Mouse (Mus musculus) ES-E14 (cell line): ENCODE data around the gene Wfdc2.

Source experiments
- CHD2 ChIP-seq: IDR thresholded peaks from 2 replicates; pipeline ENCODE4 v1.6.1; 2014; ENCODE audit warnings: mild to moderate bottlenecking, low read depth, low read length, inconsistent platforms
- HCFC1 ChIP-seq: IDR thresholded peaks from 2 replicates; pipeline ENCODE4 v1.6.1; 2012; ENCODE audit warnings: low read length, inconsistent platforms, borderline replicate concordance; ENCODE audit not compliant: insufficient read depth
- MAFK ChIP-seq: IDR thresholded peaks from 2 replicates; pipeline ENCODE4 v1.6.1; 2014; ENCODE audit warnings: mild to moderate bottlenecking, low read depth, low read length, inconsistent platforms; ENCODE audit not compliant: insufficient read depth
- ZC3H11A ChIP-seq: IDR thresholded peaks from 2 replicates; pipeline ENCODE4 v1.6.1; 2012; ENCODE audit warnings: low read depth, mild to moderate bottlenecking, inconsistent platforms, low read length, borderline replicate concordance
- ZNF384 ChIP-seq: IDR thresholded peaks from 2 replicates; pipeline ENCODE4 v1.6.1; 2012; ENCODE audit warnings: low read depth, low read length, inconsistent platforms

DNA sequence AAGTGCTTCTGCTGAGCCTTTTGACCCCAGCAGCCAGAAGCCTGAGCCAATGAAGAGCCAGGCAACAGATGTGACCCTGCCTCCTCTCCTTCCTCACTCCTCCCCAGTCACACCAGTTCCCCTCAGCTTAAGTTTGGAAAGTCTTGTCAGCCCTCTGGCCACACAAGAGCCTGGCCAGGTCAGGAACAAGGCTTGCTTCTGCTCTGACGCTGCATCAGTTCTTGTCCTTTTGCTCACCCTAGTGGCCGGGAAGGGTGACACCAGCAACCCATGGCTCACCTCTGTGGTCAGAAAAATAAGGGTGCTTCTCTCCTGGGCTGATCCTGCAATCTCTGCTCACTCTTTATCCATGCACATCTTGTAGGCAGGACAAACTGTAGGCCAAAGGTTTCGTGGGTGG lies 41.4 kb upstream of the Wfdc2 start:
- TF ChIP-seq ZC3H11A (no peak), ZNF384 (no peak), HCFC1 (no peak), CHD2 (no peak), MAFK (no peak)
